Mouse (Mus musculus) cerebellum, postnatal 14 days (tissue): ENCODE results near the gene Ssu2.

Experiments
- DNase-seq, 2 experiments: peaks; one replicate each; pipeline ENCODE4 v3.0.0; 2021; ENCODE audit warnings: mixed read lengths in 2 of 2

Ssu2 gene

DNA sequence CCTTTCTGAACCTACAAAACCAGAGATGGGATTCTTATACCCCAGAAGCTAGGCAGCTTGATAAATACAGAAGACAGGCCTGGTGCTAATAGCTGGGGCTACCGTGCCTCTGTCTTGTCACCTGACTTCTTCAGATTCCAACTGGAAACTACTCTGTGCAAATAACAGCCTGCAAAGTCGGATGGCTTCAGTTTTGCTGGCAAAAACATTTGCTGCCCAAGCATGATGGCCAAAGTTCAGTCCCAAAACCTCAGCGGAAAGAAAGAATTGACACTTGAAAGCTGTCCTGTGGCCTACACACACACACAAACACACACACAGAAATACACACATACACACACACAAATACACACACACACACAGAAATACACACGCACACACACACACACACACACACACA is 48.8 kb downstream of the Ssu2 start:
- DNase-seq, result no peak

DNA sequence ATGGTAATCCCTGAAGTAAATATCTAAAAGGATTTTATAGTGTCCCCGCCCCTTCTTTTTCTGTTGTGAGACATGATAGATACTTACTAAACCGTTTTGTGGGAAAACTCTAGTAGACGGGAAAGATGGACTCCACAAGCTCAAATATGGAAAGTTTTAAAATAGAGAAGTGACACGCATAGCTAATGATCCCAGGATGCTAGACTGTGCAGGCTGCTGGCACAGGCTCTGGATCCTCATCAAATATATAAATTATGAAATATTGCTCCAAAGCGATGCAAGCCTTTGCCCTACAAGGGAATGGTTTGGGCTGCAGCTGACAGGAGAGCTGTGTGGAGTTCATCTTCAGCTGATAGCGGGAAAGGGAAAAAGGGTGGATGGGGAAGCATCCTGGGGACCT is 50.2 kb downstream of the Ssu2 start:
- no peak for DNase-seq

DNA sequence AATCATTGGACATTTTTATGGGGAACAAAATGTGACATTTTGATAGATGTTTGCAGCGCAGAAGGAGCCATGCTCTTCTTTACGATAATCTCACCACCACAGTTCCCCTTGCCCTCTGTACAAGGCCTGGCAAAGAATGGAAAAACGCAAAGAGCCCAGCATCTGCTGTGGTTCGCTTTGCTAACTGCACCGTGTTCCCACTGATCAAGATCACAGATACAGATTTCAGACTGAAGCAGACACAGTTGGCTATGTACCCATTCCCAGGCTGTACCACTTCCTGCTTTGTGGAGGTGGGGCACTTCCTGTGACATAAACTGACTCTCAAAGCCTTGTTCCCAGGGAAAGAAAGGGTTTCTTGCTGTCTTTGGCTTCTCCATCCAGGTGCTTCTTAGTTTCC is 53.9 kb downstream of the Ssu2 start:
- no peak for DNase-seq

DNA sequence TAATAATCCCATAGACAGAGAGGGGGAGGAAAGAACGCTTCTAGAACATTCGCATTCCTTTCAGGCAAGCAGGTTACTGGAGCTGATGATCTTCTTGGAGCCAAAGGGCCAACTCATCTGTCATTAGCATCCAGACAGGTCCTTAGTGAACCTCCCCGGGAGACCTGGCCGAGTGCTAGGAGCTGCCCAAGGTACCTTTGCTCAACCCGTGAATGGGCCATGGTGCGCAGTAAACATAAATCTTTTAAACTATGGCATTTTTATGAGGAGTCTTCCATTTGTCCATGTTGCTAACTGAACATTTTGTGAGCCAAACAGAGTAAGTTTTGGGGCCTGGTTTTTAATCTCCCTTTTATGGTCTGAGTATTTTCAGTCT is 56.6 kb downstream of the Ssu2 start:
- no peak for DNase-seq

- DNase-seq, result no peak
These were observed 57.2 kb downstream of the Ssu2 start for GRCm38 (mm10) chr6:112330520-112331222.

- DNase-seq, result no peak
These were observed 60.0 kb downstream of the Ssu2 start for GRCm38 (mm10) chr6:112327793-112328192.

GRCm38 (mm10) chr6:112325213-112325612 is 62.6 kb downstream of the Ssu2 start:
- no peak for DNase-seq

GRCm38 (mm10) chr6:112322916-112323315 is 64.9 kb downstream of the Ssu2 start:
- no peak for DNase-seq

- DNase-seq, result no peak
These were observed 67.1 kb downstream of the Ssu2 start for GRCm38 (mm10) chr6:112320679-112321078.

DNA sequence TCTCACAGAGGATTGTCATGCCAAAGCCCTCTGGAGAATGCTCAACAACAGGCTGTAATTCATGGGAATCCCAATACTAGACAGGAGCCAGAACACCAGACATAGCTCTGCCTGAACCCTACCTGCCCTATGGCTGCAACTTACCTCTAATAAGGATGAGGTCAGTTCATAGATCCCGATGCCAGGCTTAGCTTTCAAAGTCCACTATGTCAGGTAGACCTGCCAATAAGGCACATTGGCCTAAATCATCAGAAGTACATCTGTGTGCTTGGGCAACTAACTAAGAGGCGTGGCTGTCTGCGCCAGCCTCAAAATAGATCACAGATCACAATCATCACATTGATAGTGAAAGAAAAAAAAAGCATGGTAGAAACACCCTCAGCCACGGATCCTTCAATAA is 68.4 kb downstream of the Ssu2 start:
- DNase-seq, result no peak

GRCm38 (mm10) chr6:112311385-112311784 is 76.4 kb downstream of the Ssu2 start:
- DNase-seq, result peak in 1 of 2 experiments; percentile 20

GRCm38 (mm10) chr6:112309330-112309938 is 78.4 kb downstream of the Ssu2 start:
- no peak for DNase-seq
